Mouse (Mus musculus): ENCODE data around the gene Gm21883.
"Not testable (repeated sequence)": the region's sequence is repeated elsewhere in the genome, so short reads cannot be mapped to it uniquely, and the experiment has no call there.

The Gm21883 gene

DNA sequence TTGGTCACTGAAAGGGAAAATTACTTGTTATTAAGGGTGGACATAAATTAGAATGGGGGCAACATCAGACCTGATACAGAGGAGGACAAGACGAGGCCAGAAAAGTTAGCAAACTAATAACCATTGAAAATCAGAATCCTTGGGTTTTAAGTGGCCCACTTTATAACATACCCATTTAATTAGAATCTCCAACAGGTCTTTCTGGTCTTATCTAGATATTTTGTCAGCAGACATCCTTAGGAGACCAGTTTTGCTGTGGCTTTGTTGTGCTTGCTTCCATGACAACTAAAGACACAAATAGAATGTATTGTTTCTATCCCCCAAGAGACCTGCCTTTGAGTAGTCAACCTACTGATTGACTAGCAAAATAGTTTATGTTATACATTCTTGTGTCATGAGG lies at the start of gene Gm21883:
Gm21883 (minus strand) TSS at position 101 of the 400 bp plus-strand sequence.
- DNase-seq, result not testable (repeated sequence)

DNA sequence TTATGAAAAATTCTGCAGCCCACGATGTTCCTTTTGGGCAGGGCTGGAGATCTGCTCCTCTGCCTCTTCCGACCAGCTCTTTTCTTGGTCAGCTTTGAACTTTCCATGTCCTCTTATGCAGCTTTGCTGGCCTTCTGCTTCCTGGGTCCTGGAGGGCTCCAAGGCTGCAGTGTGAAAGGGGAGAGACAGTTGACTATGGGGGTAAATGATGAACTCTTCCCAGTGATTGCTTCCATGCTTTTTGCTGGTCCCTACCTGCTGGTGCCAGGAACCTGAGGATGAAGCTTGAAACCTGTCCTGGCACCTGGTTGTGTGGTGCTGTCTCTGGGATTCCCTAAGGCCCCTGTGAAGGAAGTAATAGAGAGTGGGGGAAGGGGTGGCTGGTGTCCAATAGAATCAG lies 44.7 kb upstream of the Gm21883 start, which contains the start of gene Spin2e:
Spin2e (minus strand) TSS at position 101 of the 400 bp plus-strand sequence.
- not testable (repeated sequence) for DNase-seq

Data from embryo, embryonic 11 days (tissue).